ENCODE assay signal across 21 mouse cellular contexts in the genomic region with DNA sequence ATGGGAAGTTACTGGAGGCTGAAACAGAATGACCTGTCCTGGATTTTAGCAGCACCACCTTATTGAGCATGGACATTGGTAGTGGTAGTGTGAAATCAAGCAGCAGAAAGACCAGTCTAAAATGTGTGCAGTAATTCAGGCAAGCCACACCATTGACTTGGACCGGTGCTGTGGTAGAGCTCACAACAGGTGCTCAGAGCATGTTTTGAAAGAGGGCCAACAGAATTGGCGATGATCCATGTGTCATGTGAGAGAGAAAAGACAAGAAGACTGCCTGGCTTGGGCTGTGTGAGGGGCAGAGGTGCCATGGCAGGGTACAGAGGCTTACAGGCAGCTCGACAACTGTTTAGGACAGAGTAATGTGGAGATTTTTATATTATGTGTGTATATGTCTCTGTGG. TPM values are rescaled to one million over a fixed set of nuclear protein-coding genes. Genes with fewer than 3 reads are reported as not detected.
DNase-seq lines count a peak whose midpoint lies in the region; ATAC-seq and TF ChIP-seq lines count a peak whose summit lies in the region.
"Had no signal": no experiment of that assay in that cellular context is flagged by ENCODE, and none has a peak within 500 bp of the region (broad histone marks: within the 10 kb centered on the region; RNA-seq: fewer than 3 reads in every experiment).

No protein-coding gene starts in this region.

- H3K27ac ChIP-seq in heart, postnatal 0 days (ENCODE audit: low read depth) = peak overlapping the region; percentile 20; the same call in 1 of the 2 replicates
- no peak overlapping the region for H3K27ac ChIP-seq in heart, embryonic 11.5 days (ENCODE audit: low read depth, low read length)
- H3K27ac ChIP-seq: forebrain, embryonic 13.5 days; hindbrain, embryonic 12.5 days; left cerebral cortex, adult 2 months; midbrain, embryonic 12.5 days; stomach, postnatal 0 days had no signal

- TF ChIP-seq CTCF in heart, postnatal 0 days (IDR thresholded peaks at IDR 0.05; ENCODE audit: low read depth) = no peak

- no peaks in the 10 kb centered on the region for H3K9me3 ChIP-seq in heart, postnatal 0 days (replicated peaks; ENCODE audit: control insufficient read depth, low read length)
- no peaks in the 10 kb centered on the region for H3K9me3 ChIP-seq in heart, embryonic 11.5 days (replicated peaks; ENCODE audit: control insufficient read depth, low read length)
- H3K9me3 ChIP-seq: forebrain, embryonic 13.5 days; hindbrain, embryonic 12.5 days; midbrain, embryonic 12.5 days had no signal

- no peak for DNase-seq in heart, postnatal 0 days (ENCODE audit: low spot score)
- DNase-seq in lung, postnatal 10 days = peak; percentile 13
- no peak for DNase-seq in lung, postnatal 4 days
- DNase-seq in cerebellum, adult 9-11 months = peak; percentile 52
- DNase-seq in skeletal muscle tissue, adult 2 months (ENCODE audit: low read depth, low spot score) = peak; percentile 45
- DNase-seq in thymus, postnatal 4 days = no peak
- DNase-seq: lung, postnatal 14 days; spleen, adult 18-20 months had no signal

- H3K4me3 ChIP-seq in heart, postnatal 0 days (ENCODE audit: low read depth, low read length) = no peak overlapping the region
- H3K4me3 ChIP-seq in heart, embryonic 11.5 days (ENCODE audit: low read depth, low read length) = no peak overlapping the region
- H3K4me3 ChIP-seq: forebrain, embryonic 13.5 days; hindbrain, embryonic 12.5 days; left cerebral cortex, adult 2 months; midbrain, embryonic 12.5 days had no signal

- peaks cover 47% of the 10 kb centered on the region for H3K36me3 ChIP-seq in heart, postnatal 0 days (replicated peaks; ENCODE audit: control insufficient read depth, insufficient read depth, low read length)
- H3K36me3 ChIP-seq in heart, embryonic 11.5 days (ENCODE audit: control insufficient read depth, insufficient read depth, low read length) = peaks cover 12% of the 10 kb centered on the region; the same call in 1 of the 2 replicates

- H3K27me3 ChIP-seq in heart, postnatal 0 days (ENCODE audit: control insufficient read depth, insufficient read depth, low read length) = no peaks in the 10 kb centered on the region
- H3K27me3 ChIP-seq in heart, embryonic 11.5 days (ENCODE audit: control insufficient read depth, insufficient read depth, low read length) = no peaks in the 10 kb centered on the region
- H3K27me3 ChIP-seq: forebrain, embryonic 13.5 days; hindbrain, embryonic 12.5 days; midbrain, embryonic 12.5 days; Patski had no signal

- TF ChIP-seq EP300 in heart, postnatal 0 days (IDR thresholded peaks at IDR 0.05; ENCODE audit: low read depth) = no peak

- no peak overlapping the region for H3K9ac ChIP-seq in heart, postnatal 0 days (replicated peaks; ENCODE audit: low read depth, low read length)
- no peak overlapping the region for H3K9ac ChIP-seq in heart, embryonic 11.5 days (ENCODE audit: low read depth, low read length)
- H3K9ac ChIP-seq: forebrain, embryonic 13.5 days; hindbrain, embryonic 12.5 days; midbrain, embryonic 12.5 days had no signal

- 58% methylated on average over 3 of the region's 3 CpGs for WGBS in heart, postnatal 0 days
- 93% methylated on average over 3 of the region's 3 CpGs for WGBS in heart, embryonic 11.5 days (ENCODE audit: insufficient replicate concordance)

- H3K4me2 ChIP-seq in heart, postnatal 0 days (ENCODE audit: low read depth, low read length) = no peak overlapping the region
- H3K4me2 ChIP-seq in heart, embryonic 11.5 days = no peak overlapping the region
- H3K4me2 ChIP-seq: forebrain, embryonic 13.5 days; hindbrain, embryonic 12.5 days; liver, embryonic 11.5 days; midbrain, embryonic 12.5 days had no signal

- H3K4me1 ChIP-seq in heart, postnatal 0 days (ENCODE audit: control insufficient read depth, insufficient read depth) = peaks cover 10% of the 10 kb centered on the region
- H3K4me1 ChIP-seq in heart, embryonic 11.5 days (ENCODE audit: control insufficient read depth, insufficient read depth, low read length) = no peaks in the 10 kb centered on the region

- no peak for ATAC-seq in heart, postnatal 0 days (ENCODE audit: insufficient read depth, low read depth)
- ATAC-seq in heart, embryonic 11.5 days (replicated peaks; ENCODE audit: insufficient number of reproducible peaks, low FRiP score, low TSS enrichment) = no peak
- ATAC-seq in erythroblast, adult 5-6 weeks (replicated peaks; ENCODE audit: low FRiP score, poor library complexity, severe bottlenecking) = no peak
- ATAC-seq: forebrain, embryonic 13.5 days; intestine, postnatal 0 days; Patski had no signal

RNA-seq across cellular contexts. Expression of a gene that starts 7.0 kb away (rescaled TPM):
- total RNA-seq in heart, postnatal 0 days (2014; rRNA removed; ENCODE audit: low replicate concordance) = 45.9 and 47.1 TPM in 2 replicates
- polyA plus RNA-seq in heart, postnatal 0 days (2015; fragmentation: Nextera tagmentation; extraction: Ambion mirVana) = 155 and 186 TPM in 2 replicates
- 145 and 146 TPM in 2 replicates for polyA plus RNA-seq in heart, embryonic 11.5 days (2014; fragmentation: Nextera tagmentation; extraction: Ambion mirVana)
- total RNA-seq in erythroblast, adult 5-6 weeks (2015; ENCODE audit: low replicate concordance) = 21.7 and 21.9 TPM in 2 replicates
- 14.6 and 17.1 TPM in 2 replicates for total RNA-seq in erythroblast, adult 5-6 weeks (2017; ENCODE audit: low replicate concordance)

RNA-seq across cellular contexts. Expression of a gene that starts 53.4 kb away (rescaled TPM):
- not detected in 2 replicates for total RNA-seq in heart, postnatal 0 days (2014; rRNA removed; ENCODE audit: low replicate concordance)
- polyA plus RNA-seq in heart, postnatal 0 days (2015; fragmentation: Nextera tagmentation; extraction: Ambion mirVana) = not detected in 2 replicates
- polyA plus RNA-seq in heart, embryonic 11.5 days (2014; fragmentation: Nextera tagmentation; extraction: Ambion mirVana) = not detected in 2 replicates
- total RNA-seq in erythroblast, adult 5-6 weeks (2015; ENCODE audit: low replicate concordance) = not detected in 2 replicates
- total RNA-seq in erythroblast, adult 5-6 weeks (2017; ENCODE audit: low replicate concordance) = not detected in 2 replicates
- total RNA-seq: adrenal gland, adult 18-20 months; left cerebral cortex, adult 2 months had no signal
- polyA plus RNA-seq: embryonic facial prominence, embryonic 11.5 days; forebrain, embryonic 13.5 days; gonadal fat pad, adult 2 months; intestine, postnatal 0 days; liver, embryonic 11.5 days; Patski; stomach, postnatal 0 days had no signal

Comparison
In these comparisons a context has a peak if more than half of its experiments do, and no peak if none do; other contexts are left out.
1. DNase-seq: peak in lung, postnatal 10 days (single experiment), cerebellum, adult 9-11 months (single experiment) and skeletal muscle tissue, adult 2 months (single experiment); none in heart, postnatal 0 days (single experiment), lung, postnatal 4 days (0 of 2) and thymus, postnatal 4 days (single experiment).